Mouse (Mus musculus) macrophage (primary cell): ENCODE data around the gene Tm7sf2. TPM values are rescaled to one million over a fixed set of nuclear protein-coding genes. Genes with fewer than 3 reads are reported as not detected.
"Not testable (repeated sequence)": the region's sequence is repeated elsewhere in the genome, so short reads cannot be mapped to it uniquely, and the experiment has no call there.

Source experiments
- H3K27ac ChIP-seq: fragments of 350-480 bp; formaldehyde crosslinking; 2 replicates; pipeline ENCODE4 v1.9.0; 2021
- H3K36me3 ChIP-seq: fragments of 350-480 bp; formaldehyde crosslinking; 2 replicates; pipeline ENCODE4 v1.9.0; 2021; ENCODE audit errors: inconsistent target
- H3K4me3 ChIP-seq: fragments of 350-480 bp; formaldehyde crosslinking; 2 replicates; pipeline ENCODE4 v1.9.0; 2021; ENCODE audit errors: inconsistent target
- H3K79me2 ChIP-seq: fragments of 350-480 bp; formaldehyde crosslinking; 2 replicates; pipeline ENCODE4 v1.9.0; 2021; ENCODE audit errors: inconsistent target
- WGBS: methylation state at CpG from one replicate; pipeline ENCODE4 v1.1.7; 2026; ENCODE audit warnings: inconsistent platforms; ENCODE audit not compliant: missing documents; 5-methylcytosine and 5-hydroxymethylcytosine counted together
- polyA plus RNA-seq: library from polyadenylated mRNA; stranded (reverse); fragments of 250-400 nt; gene quantifications from 3 replicates; pipeline ENCODE4 v1.2.4, GENCODE M21; 2018; ENCODE audit warnings: inconsistent platforms

Tm7sf2 gene
- polyA plus RNA-seq, 1 experiment from 2014 or later, result 4.6 TPM

DNA sequence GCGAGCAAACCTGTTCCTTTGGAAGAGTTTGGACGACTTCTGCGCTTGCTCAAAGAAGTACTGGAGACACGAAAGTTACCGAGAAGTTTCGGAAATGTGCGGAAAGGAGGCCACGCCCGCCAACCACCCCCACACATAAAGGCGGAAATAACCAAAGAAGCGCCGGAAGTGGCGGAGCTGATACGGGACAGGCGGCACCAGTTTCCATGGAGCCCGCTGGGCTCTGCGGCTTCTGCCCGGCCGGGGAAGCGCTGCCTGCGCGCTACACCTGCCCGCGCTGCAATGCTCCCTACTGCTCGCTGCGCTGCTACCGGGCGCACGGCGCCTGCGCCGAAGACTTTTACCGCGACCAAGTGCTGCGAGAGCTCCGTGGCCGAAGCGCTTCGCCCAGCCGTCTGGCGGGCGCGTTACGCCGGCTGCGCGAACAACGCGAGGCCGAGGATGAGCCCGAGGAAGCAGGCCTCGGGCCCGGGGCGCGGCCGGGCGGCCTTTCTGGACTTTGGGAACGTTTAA, 7.1 kb downstream of the Tm7sf2 start, which contains the start of gene Znhit2:
Znhit2 (plus strand) TSS at position 172 of the 513 bp plus-strand sequence.
- WGBS, result under 1% methylated on average over 57 of the region's 58 CpGs
- Histone ChIP-seq H3K4me3 (peak within 1 kb of the TSS; percentile 62), H3K27ac (peak within 1 kb of the TSS; percentile 58), H3K79me2 (peaks cover 51% of the 10 kb centered on the region), H3K36me3 (no peaks in the 10 kb centered on the region)

DNA sequence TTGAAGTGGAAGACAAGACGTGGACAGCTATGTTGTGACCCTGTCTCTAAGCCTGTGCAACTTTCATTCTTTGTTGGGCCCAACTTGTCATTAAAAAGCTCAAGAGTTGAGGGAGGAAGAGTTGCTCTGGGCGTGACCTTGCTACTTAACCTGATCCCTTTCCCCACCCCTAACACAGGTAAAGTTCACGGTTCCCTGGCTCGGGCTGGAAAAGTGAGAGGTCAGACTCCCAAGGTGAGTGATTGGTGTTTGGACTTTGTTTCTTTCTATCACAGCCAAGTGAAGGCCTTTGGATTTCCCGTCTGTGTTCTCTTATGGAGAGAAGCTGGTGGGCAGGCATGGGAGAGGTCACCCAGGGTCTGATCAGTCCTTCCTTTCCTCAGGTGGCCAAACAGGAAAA, 9.2 kb downstream of the Tm7sf2 start:
- Histone ChIP-seq H3K27ac (peak overlapping the region; percentile 78; the same call in 1 of the 2 replicates), H3K79me2 (peaks cover 68% of the 10 kb centered on the region), H3K36me3 (peaks cover 18% of the 10 kb centered on the region), H3K4me3 (peak overlapping the region; percentile 78)
- WGBS, result 87% methylated on average over 5 of the region's 5 CpGs

DNA sequence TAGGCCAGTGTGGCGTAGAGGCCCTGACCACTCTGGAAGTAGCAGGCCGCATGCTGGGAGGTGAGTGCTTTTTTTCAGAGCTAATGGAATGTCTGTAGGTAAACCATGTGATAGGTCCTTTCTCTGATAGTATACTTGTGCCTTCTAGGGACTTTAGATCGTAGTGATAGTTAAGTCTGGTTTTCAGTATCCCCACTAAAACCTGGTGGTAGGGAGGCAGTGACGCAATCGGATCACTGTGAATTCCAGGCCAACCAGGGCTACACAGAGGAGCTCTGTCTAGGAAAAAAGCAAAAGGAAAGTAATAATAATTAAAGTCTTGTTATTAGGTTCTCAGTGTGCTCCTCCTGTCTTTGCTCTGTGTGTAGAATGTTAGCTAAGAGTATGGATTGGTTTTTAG, 9.7 kb downstream of the Tm7sf2 start:
- Histone ChIP-seq H3K79me2 (peaks cover 68% of the 10 kb centered on the region), H3K27ac (peak overlapping the region; percentile 78), H3K36me3 (peaks cover 23% of the 10 kb centered on the region), H3K4me3 (peak overlapping the region; percentile 78)
- 39% methylated on average over 5 of the region's 5 CpGs for WGBS

DNA sequence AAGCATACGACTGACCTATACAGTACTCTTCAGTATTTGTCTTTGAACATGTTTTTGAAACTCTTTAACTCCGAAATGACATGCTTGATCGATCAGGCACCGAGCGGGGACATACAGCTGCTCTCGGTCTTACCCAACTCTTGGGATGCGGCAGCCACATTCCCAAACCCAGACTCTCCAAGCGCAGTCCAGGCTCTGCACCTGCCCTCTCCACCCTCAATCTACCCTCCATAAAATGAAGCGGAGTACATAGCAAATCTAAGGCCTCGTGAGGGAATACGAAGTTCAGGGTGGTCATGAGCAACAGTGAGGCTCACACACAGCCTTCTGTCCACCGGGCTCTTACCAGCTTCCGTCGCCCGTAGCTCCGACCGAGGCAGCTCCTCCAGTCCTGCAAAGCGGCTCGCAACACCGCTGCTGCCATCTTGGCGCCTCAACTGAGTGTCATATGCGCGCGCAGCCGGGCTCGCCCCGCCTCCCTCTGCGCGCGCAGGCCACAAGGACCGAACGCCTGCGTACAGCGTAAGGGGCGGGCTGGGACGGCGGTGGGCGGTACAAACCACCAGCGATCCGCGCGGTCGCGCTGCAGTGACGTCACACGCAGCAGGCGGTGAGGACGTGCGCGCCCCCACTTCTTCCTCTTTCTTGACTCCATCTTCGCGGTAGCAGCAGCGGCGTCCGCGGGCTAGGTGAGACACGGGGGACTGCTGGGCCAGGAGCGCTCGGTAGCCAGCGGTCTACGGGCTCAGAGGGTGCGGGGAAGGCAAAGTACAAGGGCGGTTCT, 10.7 kb downstream of the Tm7sf2 start, which contains the start of the genes Mrpl49 and Fau:
Mrpl49 (minus strand) TSS at position 473 of the 784 bp plus-strand sequence.
Fau (plus strand) TSS at position 532 of the 784 bp plus-strand sequence.
- WGBS, result under 1% methylated on average over 63 of the region's 63 CpGs
- H3K27ac ChIP-seq, result peak within 1 kb of the TSS; percentile 78
- H3K79me2 ChIP-seq, result peaks cover 70% of the 10 kb centered on the region
- peak within 1 kb of the TSS; percentile 78 for H3K4me3 ChIP-seq
- H3K36me3 ChIP-seq, result peaks cover 33% of the 10 kb centered on the region

DNA sequence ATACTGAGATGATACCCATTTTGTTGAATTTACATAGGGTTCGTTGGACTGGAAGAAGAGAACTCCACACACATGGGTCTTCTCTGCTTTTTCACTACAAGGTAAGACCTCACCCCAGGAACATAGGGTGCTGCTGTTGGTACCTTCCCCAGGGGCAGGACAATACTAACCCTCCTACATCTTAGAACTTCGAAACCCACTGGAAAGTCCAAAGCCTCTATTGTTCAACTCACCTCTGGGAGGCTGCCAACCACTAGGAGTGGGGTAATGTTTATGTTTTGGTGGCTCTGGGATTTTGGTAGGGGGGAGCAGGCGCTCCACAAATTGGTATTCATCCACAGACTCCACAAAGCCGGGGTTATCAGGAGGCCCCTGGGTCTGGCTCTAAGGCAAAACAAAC, 11.5 kb downstream of the Tm7sf2 start:
- Histone ChIP-seq H3K36me3 (peaks cover 41% of the 10 kb centered on the region), H3K4me3 (peak overlapping the region; percentile 78), H3K27ac (no peak overlapping the region; the same call in 1 of the 2 replicates), H3K79me2 (peaks cover 70% of the 10 kb centered on the region)
- WGBS, result 63% methylated on average over 4 of the region's 4 CpGs

DNA sequence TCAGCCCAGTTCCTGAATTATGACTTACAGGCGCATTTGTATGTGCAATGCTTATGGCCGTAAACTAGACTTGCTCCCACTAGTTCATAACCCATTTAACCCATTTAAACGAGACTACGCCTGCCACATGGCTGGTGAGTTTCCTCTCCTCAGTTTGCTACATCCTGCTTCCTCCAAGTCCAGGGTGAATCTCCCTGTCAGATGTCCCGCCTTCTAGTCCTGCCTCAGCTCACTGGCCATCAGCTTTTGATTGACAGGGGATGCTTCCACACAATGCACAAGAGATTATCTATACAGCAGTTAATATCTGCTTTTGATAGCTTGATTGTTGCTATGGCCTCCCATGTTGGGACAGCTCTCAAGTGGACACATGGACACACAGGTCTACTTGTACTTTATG, 13.9 kb downstream of the Tm7sf2 start:
- peaks cover 65% of the 10 kb centered on the region for H3K36me3 ChIP-seq
- 72% methylated on average over 5 of the region's 5 CpGs for WGBS
- no peak overlapping the region for H3K4me3 ChIP-seq
- H3K27ac ChIP-seq, result no peak overlapping the region
- peaks cover 89% of the 10 kb centered on the region for H3K79me2 ChIP-seq

DNA sequence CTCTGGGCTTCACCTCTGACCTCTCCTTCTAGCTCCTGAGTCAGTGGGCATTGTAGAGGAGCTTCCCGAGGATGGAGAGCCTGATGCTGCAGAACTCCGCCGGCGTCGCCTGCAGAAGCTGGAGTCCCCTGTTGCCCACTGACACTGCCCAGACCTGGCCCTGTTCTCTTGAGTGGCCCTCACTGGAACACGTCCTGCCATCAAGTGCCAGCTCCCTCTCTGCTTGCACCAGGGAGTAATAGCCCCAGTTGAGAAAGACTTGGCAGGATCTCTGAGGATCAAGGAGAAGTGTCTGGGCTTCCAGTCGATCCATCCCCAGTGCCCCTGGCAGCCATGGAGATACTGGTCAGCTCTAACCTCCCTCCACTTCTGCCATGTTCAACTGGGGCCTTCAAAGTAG, 15.7 kb downstream of the Tm7sf2 start:
- peaks cover 91% of the 10 kb centered on the region for H3K79me2 ChIP-seq
- no peak overlapping the region for H3K27ac ChIP-seq
- peaks cover 74% of the 10 kb centered on the region for H3K36me3 ChIP-seq
- no peak overlapping the region for H3K4me3 ChIP-seq
- WGBS, result 95% methylated on average over 7 of the region's 7 CpGs

DNA sequence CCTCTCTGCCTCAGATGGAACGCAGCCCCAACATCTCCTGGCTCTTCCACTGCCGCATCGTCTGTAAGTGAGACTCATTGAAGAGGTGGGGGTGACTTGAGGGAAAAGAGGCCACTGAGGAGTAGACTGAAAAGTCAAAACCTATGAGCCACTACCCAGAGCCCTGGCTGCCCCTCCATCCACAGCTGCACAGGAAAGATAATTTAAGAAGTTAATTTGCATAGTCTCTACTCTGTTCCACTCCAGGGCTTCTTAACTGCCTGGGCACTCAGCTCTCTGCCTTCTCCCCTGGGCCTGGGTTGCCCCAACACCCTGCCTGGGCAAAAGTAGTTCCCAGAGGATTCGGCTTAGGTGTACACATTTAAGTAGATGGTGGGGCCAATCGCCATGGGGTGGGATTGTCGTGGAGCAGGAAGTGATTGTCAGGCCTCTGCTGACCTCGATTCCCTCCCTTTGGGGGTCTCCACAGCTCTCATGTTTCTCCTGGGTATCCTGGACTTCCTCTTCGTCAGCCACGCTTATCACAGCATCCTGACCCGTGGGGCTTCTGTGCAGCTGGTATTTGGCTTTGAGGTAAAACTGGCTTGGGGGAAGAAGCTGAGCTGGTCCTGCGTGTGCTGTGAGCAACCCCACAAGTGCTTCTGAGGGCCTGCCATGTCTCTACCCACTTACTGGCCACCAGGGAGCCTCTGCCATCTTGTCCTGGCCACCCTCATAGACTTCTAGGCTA, 19.3 kb downstream of the Tm7sf2 start:
- 91% methylated on average over 11 of the region's 11 CpGs for WGBS
- Histone ChIP-seq H3K79me2 (peaks cover 76% of the 10 kb centered on the region), H3K27ac (no peak overlapping the region), H3K4me3 (no peak overlapping the region), H3K36me3 (peaks cover 55% of the 10 kb centered on the region)

- peaks cover 69% of the 10 kb centered on the region for H3K79me2 ChIP-seq
- peak overlapping the region; percentile 91 for H3K4me3 ChIP-seq
- no peak overlapping the region for H3K27ac ChIP-seq
- 89% methylated on average over 6 of the region's 8 CpGs for WGBS
- H3K36me3 ChIP-seq, result peaks cover 45% of the 10 kb centered on the region
Observed at GRCm38 (mm10) chr19:6047899-6048166, 20.3 kb downstream of the Tm7sf2 start.

DNA sequence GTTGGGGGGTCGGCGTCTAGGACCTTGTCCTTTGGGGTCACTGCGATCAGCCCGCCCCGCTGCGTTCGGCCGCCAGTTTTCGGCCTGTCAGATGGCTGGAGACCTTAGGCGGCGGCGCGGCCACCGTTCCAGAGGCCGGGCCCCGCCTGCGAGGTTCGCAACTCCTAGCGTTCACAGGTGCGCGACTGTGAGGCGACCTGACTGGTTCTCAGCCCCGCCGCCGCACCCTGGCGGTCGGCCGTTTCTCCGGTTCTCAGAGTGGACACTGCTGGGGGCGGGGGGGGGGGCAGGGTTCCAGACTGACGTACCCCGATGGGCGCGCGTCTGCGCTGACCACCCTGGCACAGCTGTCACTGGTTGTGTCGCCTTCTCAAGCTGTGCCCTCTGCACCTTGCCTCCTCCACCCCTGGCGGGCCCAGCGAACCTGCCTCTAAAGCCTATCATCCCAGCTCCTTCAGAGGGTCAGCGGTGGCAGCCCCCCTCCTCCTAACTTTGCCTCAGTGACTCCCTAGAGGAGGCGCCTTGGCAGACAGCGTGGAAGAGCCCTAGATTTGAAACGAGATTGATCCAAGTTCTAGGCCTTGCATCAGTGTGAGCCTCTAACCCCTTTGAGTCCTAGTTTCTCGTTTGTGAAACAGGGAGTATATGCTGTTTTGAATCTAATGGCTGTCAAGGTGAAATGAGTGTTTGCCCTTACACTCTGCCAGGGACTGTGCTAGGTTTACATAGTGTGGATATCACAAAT, 20.8 kb downstream of the Tm7sf2 start:
- 2% methylated on average over 44 of the region's 44 CpGs for WGBS
- H3K79me2 ChIP-seq, result peaks cover 64% of the 10 kb centered on the region
- peak overlapping the region; percentile 91 for H3K4me3 ChIP-seq
- peaks cover 40% of the 10 kb centered on the region for H3K36me3 ChIP-seq
- H3K27ac ChIP-seq, result peak overlapping the region; percentile 93; the same call in 1 of the 2 replicates

DNA sequence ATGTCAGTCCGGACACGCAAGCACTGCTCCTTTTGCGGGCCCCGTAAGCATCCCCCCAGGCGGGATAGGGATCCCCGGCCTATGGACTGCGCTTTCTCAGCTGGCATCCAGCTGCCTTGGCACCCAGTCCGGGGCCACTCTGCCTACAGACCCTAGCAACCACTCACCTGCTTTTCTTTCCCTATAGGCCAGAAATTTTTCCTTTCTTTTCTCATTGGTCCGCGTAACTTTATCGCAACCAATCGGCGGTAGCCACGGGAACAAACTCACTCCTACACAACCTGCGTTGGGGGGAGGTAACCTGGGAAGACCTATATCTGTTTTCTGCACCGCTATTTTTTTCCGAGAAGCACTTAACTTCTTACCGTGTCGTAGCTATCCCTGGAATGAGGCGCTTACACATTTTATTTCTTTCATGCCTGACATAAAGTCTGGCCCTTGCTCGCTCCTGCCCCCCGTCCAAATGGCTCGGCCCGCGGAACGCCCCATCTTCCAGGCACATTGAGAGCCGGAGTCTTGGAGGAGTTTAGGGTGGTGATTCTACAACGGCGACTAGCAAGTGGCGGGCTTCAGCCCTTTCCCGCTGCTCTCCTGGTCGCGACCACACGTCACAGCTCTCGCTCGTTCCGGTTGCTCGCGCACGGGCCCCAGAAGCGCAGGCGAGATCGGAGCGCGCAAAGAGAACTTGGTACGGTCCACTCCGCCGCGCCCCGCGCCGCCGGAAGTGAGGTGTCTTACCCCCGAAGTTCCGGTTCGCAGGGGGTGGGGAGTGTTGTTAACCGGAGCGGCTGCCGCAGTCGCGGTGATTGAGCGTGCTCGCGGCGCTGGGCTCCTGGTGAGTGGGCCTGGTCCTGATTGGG, 21.6 kb downstream of the Tm7sf2 start, which contains the start of gene Syvn1:
Syvn1 (plus strand) TSS at position 283 of the 860 bp plus-strand sequence.
- peaks cover 32% of the 10 kb centered on the region for H3K36me3 ChIP-seq
- WGBS, result under 1% methylated on average over 59 of the region's 65 CpGs
- peaks cover 56% of the 10 kb centered on the region for H3K79me2 ChIP-seq

DNA sequence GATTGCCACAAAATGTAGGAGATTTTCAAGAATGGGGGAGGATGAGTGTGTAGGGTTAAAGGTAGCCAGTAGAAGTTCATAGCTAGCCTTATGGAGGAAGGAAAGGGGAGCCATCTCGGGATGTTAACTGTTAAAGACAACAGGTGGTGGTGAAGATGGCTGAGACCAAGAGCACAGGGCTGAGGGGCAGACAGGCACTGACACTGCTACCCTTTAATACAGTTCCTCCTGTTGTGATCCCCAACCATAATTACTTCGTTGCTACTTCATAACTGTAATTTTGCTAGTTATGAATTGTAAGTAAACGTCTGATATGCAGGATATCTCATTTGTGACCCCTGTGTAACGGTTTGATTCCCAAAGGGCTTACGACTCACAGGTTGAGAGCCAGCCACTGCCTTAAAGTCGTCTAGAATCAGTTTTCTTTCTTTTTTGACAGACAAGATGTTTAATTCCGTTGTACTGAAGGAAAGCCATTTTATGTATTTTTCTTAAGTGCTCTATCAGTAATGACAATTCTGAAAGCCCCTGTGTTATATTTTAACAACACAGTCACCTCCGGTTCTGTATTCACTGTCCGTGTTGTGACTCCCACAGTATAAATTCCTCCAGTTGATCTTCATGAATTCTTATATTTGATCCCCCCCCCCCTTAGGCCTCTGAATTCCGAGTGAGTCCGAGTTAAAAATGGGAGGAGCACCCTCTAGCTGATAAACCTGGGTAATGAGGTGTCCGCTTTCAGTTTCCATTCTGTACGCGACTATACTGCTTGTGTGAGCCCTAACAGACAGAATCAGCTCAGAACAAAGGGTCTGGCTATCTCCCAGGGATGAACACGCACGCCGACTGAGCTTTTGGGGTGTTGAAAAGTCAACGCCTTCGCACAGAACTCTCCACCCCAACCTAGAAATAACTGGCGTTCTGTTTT, 22.5 kb downstream of the Tm7sf2 start:
- Histone ChIP-seq H3K79me2 (peaks cover 47% of the 10 kb centered on the region), H3K36me3 (peaks cover 23% of the 10 kb centered on the region), H3K4me3 (peak overlapping the region; percentile 91), H3K27ac (peak overlapping the region; percentile 93)
- 12% methylated on average over 18 of the region's 20 CpGs for WGBS

More for the DNA sequence above, 21.6 kb downstream of the Tm7sf2 start, which contains the start of gene Syvn1:
- H3K4me3 ChIP-seq, result peak within 1 kb of the TSS; percentile 91
- H3K27ac ChIP-seq, result peak within 1 kb of the TSS; percentile 93

DNA sequence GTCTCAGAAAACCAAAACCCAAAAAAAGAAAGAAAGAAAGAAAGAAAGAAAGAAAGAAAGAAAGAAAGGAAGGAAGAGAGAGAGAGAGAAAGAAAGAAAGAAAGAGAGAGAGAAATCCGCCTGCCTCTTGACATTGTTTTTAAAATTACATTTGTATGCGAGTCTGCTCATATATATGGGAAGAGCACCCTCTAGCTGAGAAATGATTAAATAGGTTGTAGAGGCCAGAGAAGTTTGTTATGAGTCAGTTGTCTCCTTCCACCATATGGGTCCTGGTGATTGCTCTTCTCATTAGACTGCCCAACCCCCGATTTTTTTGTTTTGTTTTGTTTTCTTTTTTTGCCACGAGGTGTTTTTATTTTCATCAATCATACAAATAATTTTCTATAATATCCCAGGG, 24.1 kb downstream of the Tm7sf2 start:
- H3K4me3 ChIP-seq, H3K27ac ChIP-seq, H3K36me3 ChIP-seq: not testable (repeated sequence)
- 20% methylated on average over 3 of the region's 4 CpGs for WGBS
- peaks cover 31% of the 10 kb centered on the region for H3K79me2 ChIP-seq
